Mouse (Mus musculus): Measurements from ENCODE around the gene Bahcc1. TPM values are rescaled to one million over a fixed set of nuclear protein-coding genes. Genes with fewer than 3 reads are reported as not detected.

The Bahcc1 gene
- polyA plus RNA-seq, 2 experiments, result 14.0 to 22.9 TPM

- peaks cover 33% of the 10 kb centered on the region for H3K36me3 ChIP-seq (ENCODE audit: control insufficient read depth, insufficient read depth, low read length)
- DNase-seq (ENCODE audit: low spot score) (no peak), ATAC-seq (ENCODE audit: low FRiP score, low read depth) (no peak)
- 50% methylated on average over 1 of the region's 1 CpGs for WGBS
- peaks cover 22% of the 10 kb centered on the region for H3K4me1 ChIP-seq (ENCODE audit: control insufficient read depth, insufficient read depth, low read length)
- no peak overlapping the region for H3K4me2 ChIP-seq (replicated peaks; ENCODE audit: low read depth, low read length, severe bottlenecking)
- H3K27me3 ChIP-seq (ENCODE audit: control insufficient read depth, insufficient read depth, low read length), result no peaks in the 10 kb centered on the region
- no peak overlapping the region for H3K9ac ChIP-seq (ENCODE audit: low read depth, low read length, severe bottlenecking)
- H3K27ac ChIP-seq (replicated peaks; ENCODE audit: low read depth, low read length), result no peak overlapping the region
- H3K9me3 ChIP-seq (ENCODE audit: control insufficient read depth, low read length), result no peaks in the 10 kb centered on the region
- no peak overlapping the region for H3K4me3 ChIP-seq (replicated peaks; ENCODE audit: low read length)
- no peak for TF ChIP-seq POLR2A (IDR thresholded peaks at IDR 0.05; ENCODE audit: borderline replicate concordance, extremely low read depth, insufficient read depth, insufficient read length)
Measured at GRCm38 (mm10) chr11:120293714-120294113, 61.0 kb downstream of the Bahcc1 start.

GRCm38 (mm10) chr11:120296305-120297144 lies 63.8 kb downstream of the Bahcc1 start:
- Histone ChIP-seq H3K9ac (ENCODE audit: low read depth, low read length, severe bottlenecking) (no peak overlapping the region), H3K4me3 (replicated peaks; ENCODE audit: low read length) (no peak overlapping the region), H3K27ac (replicated peaks; ENCODE audit: low read depth, low read length) (no peak overlapping the region), H3K9me3 (ENCODE audit: control insufficient read depth, low read length) (no peaks in the 10 kb centered on the region), H3K27me3 (ENCODE audit: control insufficient read depth, insufficient read depth, low read length) (no peaks in the 10 kb centered on the region), H3K4me1 (ENCODE audit: control insufficient read depth, insufficient read depth, low read length) (peaks cover 22% of the 10 kb centered on the region), H3K36me3 (ENCODE audit: control insufficient read depth, insufficient read depth, low read length) (peaks cover 9% of the 10 kb centered on the region; the same call in 1 of the 2 replicates), H3K4me2 (replicated peaks; ENCODE audit: low read depth, low read length, severe bottlenecking) (no peak overlapping the region)
- TF ChIP-seq POLR2A (IDR thresholded peaks at IDR 0.05; ENCODE audit: borderline replicate concordance, extremely low read depth, insufficient read depth, insufficient read length), result no peak
- ATAC-seq (ENCODE audit: low FRiP score, low read depth), result peak; percentile 20; the same call in 1 of the 2 replicates
- DNase-seq (ENCODE audit: low spot score), result no peak
- 31% methylated on average over 13 of the region's 13 CpGs for WGBS

- ATAC-seq (ENCODE audit: low FRiP score, low read depth) (no peak), DNase-seq (ENCODE audit: low spot score) (no peak)
- Histone ChIP-seq H3K9ac (ENCODE audit: low read depth, low read length, severe bottlenecking) (no peak overlapping the region), H3K9me3 (ENCODE audit: control insufficient read depth, low read length) (no peaks in the 10 kb centered on the region), H3K4me1 (ENCODE audit: control insufficient read depth, insufficient read depth, low read length) (peaks cover 26% of the 10 kb centered on the region), H3K4me3 (replicated peaks; ENCODE audit: low read length) (no peak overlapping the region), H3K27me3 (ENCODE audit: control insufficient read depth, insufficient read depth, low read length) (no peaks in the 10 kb centered on the region), H3K27ac (replicated peaks; ENCODE audit: low read depth, low read length) (no peak overlapping the region), H3K4me2 (replicated peaks; ENCODE audit: low read depth, low read length, severe bottlenecking) (no peak overlapping the region), H3K36me3 (ENCODE audit: control insufficient read depth, insufficient read depth, low read length) (peaks cover 3% of the 10 kb centered on the region; the same call in 1 of the 2 replicates)
- no peak for TF ChIP-seq POLR2A (IDR thresholded peaks at IDR 0.05; ENCODE audit: borderline replicate concordance, extremely low read depth, insufficient read depth, insufficient read length)
- 70% methylated on average over 7 of the region's 7 CpGs for WGBS
Measured at GRCm38 (mm10) chr11:120297767-120298166, 65.0 kb downstream of the Bahcc1 start.

- ATAC-seq (ENCODE audit: low FRiP score, low read depth), result no peak
- Histone ChIP-seq H3K36me3 (ENCODE audit: control insufficient read depth, insufficient read depth, low read length) (no peaks in the 10 kb centered on the region), H3K9ac (ENCODE audit: low read depth, low read length, severe bottlenecking) (no peak overlapping the region), H3K4me1 (ENCODE audit: control insufficient read depth, insufficient read depth, low read length) (peaks cover 30% of the 10 kb centered on the region), H3K9me3 (ENCODE audit: control insufficient read depth, low read length) (no peaks in the 10 kb centered on the region), H3K27ac (replicated peaks; ENCODE audit: low read depth, low read length) (no peak overlapping the region), H3K4me2 (replicated peaks; ENCODE audit: low read depth, low read length, severe bottlenecking) (no peak overlapping the region), H3K4me3 (replicated peaks; ENCODE audit: low read length) (no peak overlapping the region), H3K27me3 (ENCODE audit: control insufficient read depth, insufficient read depth, low read length) (no peaks in the 10 kb centered on the region)
- no peak for DNase-seq (ENCODE audit: low spot score)
- no peak for TF ChIP-seq POLR2A (IDR thresholded peaks at IDR 0.05; ENCODE audit: borderline replicate concordance, extremely low read depth, insufficient read depth, insufficient read length)
- WGBS, result 67% methylated on average over 4 of the region's 4 CpGs
Measured at GRCm38 (mm10) chr11:120298441-120299141, 65.8 kb downstream of the Bahcc1 start.

GRCm38 (mm10) chr11:120299484-120299883 lies 66.7 kb downstream of the Bahcc1 start:
- Histone ChIP-seq H3K36me3 (ENCODE audit: control insufficient read depth, insufficient read depth, low read length) (no peaks in the 10 kb centered on the region), H3K4me3 (replicated peaks; ENCODE audit: low read length) (no peak overlapping the region), H3K27ac (replicated peaks; ENCODE audit: low read depth, low read length) (no peak overlapping the region), H3K4me2 (replicated peaks; ENCODE audit: low read depth, low read length, severe bottlenecking) (no peak overlapping the region), H3K9me3 (ENCODE audit: control insufficient read depth, low read length) (no peaks in the 10 kb centered on the region), H3K27me3 (ENCODE audit: control insufficient read depth, insufficient read depth, low read length) (no peaks in the 10 kb centered on the region), H3K4me1 (ENCODE audit: control insufficient read depth, insufficient read depth, low read length) (peaks cover 39% of the 10 kb centered on the region), H3K9ac (ENCODE audit: low read depth, low read length, severe bottlenecking) (no peak overlapping the region)
- WGBS, result 68% methylated on average over 5 of the region's 5 CpGs
- TF ChIP-seq POLR2A (IDR thresholded peaks at IDR 0.05; ENCODE audit: borderline replicate concordance, extremely low read depth, insufficient read depth, insufficient read length), result no peak
- DNase-seq (ENCODE audit: low spot score) (no peak), ATAC-seq (ENCODE audit: low FRiP score, low read depth) (no peak)
